Mouse (Mus musculus): Measurements from ENCODE around the gene Gm17374. TPM values are rescaled to one million over a fixed set of nuclear protein-coding genes. Genes with fewer than 3 reads are reported as not detected.
A peak's percentile ranks its signal among the peaks of the same experiment; 100 is the strongest.
"Not testable (repeated sequence)": the region's sequence is repeated elsewhere in the genome, so short reads cannot be mapped to it uniquely, and the experiment has no call there.

Gene Gm17374
- total RNA-seq (2021), result not detected
- long read RNA-seq, experiment 1, result 0 reads
- long read RNA-seq, experiment 2, result 0 reads

GRCm38 (mm10) chr2:140151743-140152142 lies at the start of gene Gm17374:
Gene Gm17374 (plus strand): TSS chr2:140152043.
- not testable (repeated sequence) for DNase-seq (ENCODE audit: low spot score in 2 of 2)

GRCm38 (mm10) chr2:140104951-140105350 lies 46.9 kb upstream of the Gm17374 start:
- DNase-seq (ENCODE audit: low spot score in 2 of 2), result no peak

- no peak for DNase-seq (ENCODE audit: low spot score in 2 of 2)
Observed at GRCm38 (mm10) chr2:140107641-140108040, 44.2 kb upstream of the Gm17374 start.

- no peak for DNase-seq (ENCODE audit: low spot score in 2 of 2)
Observed at GRCm38 (mm10) chr2:140108945-140109344, 42.9 kb upstream of the Gm17374 start.

GRCm38 (mm10) chr2:140113851-140114250 lies 38.0 kb upstream of the Gm17374 start:
- no peak for DNase-seq (ENCODE audit: low spot score in 2 of 2)

GRCm38 (mm10) chr2:140125516-140125915 lies 26.3 kb upstream of the Gm17374 start:
- no peak for DNase-seq (ENCODE audit: low spot score in 2 of 2)

- DNase-seq (ENCODE audit: low spot score in 2 of 2), result no peak
Observed at GRCm38 (mm10) chr2:140159186-140159730, 7.4 kb downstream of the Gm17374 start.

GRCm38 (mm10) chr2:140163351-140163854 lies 11.6 kb downstream of the Gm17374 start:
- no peak for DNase-seq (ENCODE audit: low spot score in 2 of 2)

- no peak for DNase-seq (ENCODE audit: low spot score in 2 of 2)
Observed at GRCm38 (mm10) chr2:140169057-140169456, 17.2 kb downstream of the Gm17374 start.

GRCm38 (mm10) chr2:140170127-140170802 lies 18.4 kb downstream of the Gm17374 start, which contains the start of the genes Esf1 and Ndufaf5:
Gene Esf1 (minus strand): TSS chr2:140170564.
Gene Ndufaf5 (plus strand): TSS chr2:140170649.
- DNase-seq (ENCODE audit: low spot score in 2 of 2), result peak; percentile 96 to 98

- no peak for DNase-seq (ENCODE audit: low spot score in 2 of 2)
Observed at GRCm38 (mm10) chr2:140170803-140171553, 19.1 kb downstream of the Gm17374 start.

- DNase-seq (ENCODE audit: low spot score in 2 of 2), result not testable (repeated sequence)
Observed at GRCm38 (mm10) chr2:140185685-140186210, 33.9 kb downstream of the Gm17374 start.

GRCm38 (mm10) chr2:140200713-140201112 lies 48.9 kb downstream of the Gm17374 start:
- no peak for DNase-seq (ENCODE audit: low spot score in 2 of 2)

GRCm38 (mm10) chr2:140202573-140202972 lies 50.7 kb downstream of the Gm17374 start:
- no peak for DNase-seq (ENCODE audit: low spot score in 2 of 2)

Other genes starting within 250 kb of the Gm17374 start
- gene Tasp1, start 85.2 kb upstream of the Gm17374 start, total RNA-seq (2021), result 1 to 10 TPM; 8.0 to 9.1 TPM
- gene Esf1, start 18.5 kb downstream of the Gm17374 start, total RNA-seq (2021), result 10 to 100 TPM; 19.5 to 23.8 TPM
- gene Ndufaf5, start 18.6 kb downstream of the Gm17374 start, total RNA-seq (2021), result 10 to 100 TPM; 23.2 to 31.0 TPM
- gene Sel1l2, start 237.7 kb downstream of the Gm17374 start, total RNA-seq (2021), result not detected
- gene Macrod2, start 243.3 kb downstream of the Gm17374 start, total RNA-seq (2021), result 1 to 10 TPM; 8.4 to 8.6 TPM